Mouse (Mus musculus) skeletal muscle tissue, adult 2 months (tissue): ENCODE measurements around the gene Lgalsl.

Experiments
- DNase-seq: peaks from one replicate; pipeline ENCODE4 v3.0.0-alpha.2; 2012; ENCODE audit warnings: low read depth, low spot score

The Lgalsl gene

GRCm38 (mm10) chr11:20830686-20831505 is at the start of gene Lgalsl:
Gene Lgalsl (minus strand): TSS chr11:20831056.
- DNase-seq = peak; percentile 51

GRCm38 (mm10) chr11:20878644-20879043 is 47.8 kb upstream of the Lgalsl start:
- DNase-seq = no peak

- DNase-seq = no peak
Measured at GRCm38 (mm10) chr11:20877578-20878096, 46.8 kb upstream of the Lgalsl start.

- DNase-seq = no peak
Measured at GRCm38 (mm10) chr11:20873386-20873785, 42.5 kb upstream of the Lgalsl start.

GRCm38 (mm10) chr11:20872911-20873310 is 42.1 kb upstream of the Lgalsl start:
- peak; percentile 73 for DNase-seq

- DNase-seq = peak; percentile 30
Measured at GRCm38 (mm10) chr11:20872444-20872843, 41.6 kb upstream of the Lgalsl start.

- no peak for DNase-seq
Measured at GRCm38 (mm10) chr11:20869927-20870326, 39.1 kb upstream of the Lgalsl start.

- no peak for DNase-seq
Measured at GRCm38 (mm10) chr11:20865450-20865849, 34.6 kb upstream of the Lgalsl start.

GRCm38 (mm10) chr11:20864647-20865046 is 33.8 kb upstream of the Lgalsl start:
- DNase-seq = no peak

- DNase-seq = peak; percentile 10
Measured at GRCm38 (mm10) chr11:20862101-20862500, 31.2 kb upstream of the Lgalsl start.

GRCm38 (mm10) chr11:20860351-20860750 is 29.5 kb upstream of the Lgalsl start:
- no peak for DNase-seq

GRCm38 (mm10) chr11:20859858-20860257 is 29.0 kb upstream of the Lgalsl start:
- DNase-seq = no peak

- DNase-seq = peak; percentile 84
Measured at GRCm38 (mm10) chr11:20858921-20859668, 28.2 kb upstream of the Lgalsl start.

GRCm38 (mm10) chr11:20857921-20858320 is 27.1 kb upstream of the Lgalsl start:
- no peak for DNase-seq

- no peak for DNase-seq
Measured at GRCm38 (mm10) chr11:20854032-20854741, 23.3 kb upstream of the Lgalsl start.

- DNase-seq = no peak
Measured at GRCm38 (mm10) chr11:20850196-20850595, 19.3 kb upstream of the Lgalsl start.

- no peak for DNase-seq
Measured at GRCm38 (mm10) chr11:20849403-20849802, 18.5 kb upstream of the Lgalsl start.

- no peak for DNase-seq
Measured at GRCm38 (mm10) chr11:20837366-20837765, 6.5 kb upstream of the Lgalsl start.

GRCm38 (mm10) chr11:20831600-20832137 is 813 bp upstream of the Lgalsl start:
- DNase-seq = no peak

- no peak for DNase-seq
Measured at GRCm38 (mm10) chr11:20829993-20830685, 717 bp downstream of the Lgalsl start.
